Mouse (Mus musculus): ENCODE results near the gene Cd52.
"Not testable (repeated sequence)": the region's sequence is repeated elsewhere in the genome, so short reads cannot be mapped to it uniquely, and the experiment has no call there.

Gene Cd52

DNA sequence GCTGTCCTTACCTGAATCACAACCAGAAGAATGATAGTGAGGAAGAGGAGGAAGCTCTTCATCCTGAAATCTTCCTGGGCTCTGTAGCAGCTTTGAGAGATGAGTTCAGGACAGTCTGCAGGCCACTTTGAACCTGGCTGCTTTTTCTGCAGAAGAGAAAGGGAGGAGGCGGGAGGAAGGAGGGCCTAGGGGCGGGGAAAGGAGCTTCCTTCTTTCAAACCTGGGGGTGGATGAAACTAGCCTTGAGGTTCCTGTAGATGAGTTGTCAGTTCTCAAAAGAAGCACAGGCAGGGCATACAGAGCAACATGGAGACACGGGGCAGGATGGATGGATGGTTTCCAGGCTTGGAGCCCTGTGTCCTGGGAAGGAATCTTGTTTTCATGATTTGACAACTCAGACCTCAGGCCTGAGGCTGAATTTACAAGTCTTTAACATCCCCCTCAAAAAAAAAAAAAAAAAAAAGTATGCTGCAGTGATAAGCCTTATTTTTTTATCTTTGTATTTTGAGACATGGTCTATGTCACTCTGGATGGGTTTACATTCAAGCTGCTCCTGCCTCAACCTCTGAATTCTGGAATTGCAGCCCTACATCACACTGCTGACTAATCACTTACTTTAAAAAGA lies at the start of gene Cd52:
Cd52 (minus strand) TSS at position 160 of the 625 bp plus-strand sequence.
- DNase-seq (ENCODE audit: low read depth) = no peak

GRCm38 (mm10) chr4:134144297-134144696 lies 49.4 kb upstream of the Cd52 start:
- DNase-seq (ENCODE audit: low read depth) = not testable (repeated sequence)

DNA sequence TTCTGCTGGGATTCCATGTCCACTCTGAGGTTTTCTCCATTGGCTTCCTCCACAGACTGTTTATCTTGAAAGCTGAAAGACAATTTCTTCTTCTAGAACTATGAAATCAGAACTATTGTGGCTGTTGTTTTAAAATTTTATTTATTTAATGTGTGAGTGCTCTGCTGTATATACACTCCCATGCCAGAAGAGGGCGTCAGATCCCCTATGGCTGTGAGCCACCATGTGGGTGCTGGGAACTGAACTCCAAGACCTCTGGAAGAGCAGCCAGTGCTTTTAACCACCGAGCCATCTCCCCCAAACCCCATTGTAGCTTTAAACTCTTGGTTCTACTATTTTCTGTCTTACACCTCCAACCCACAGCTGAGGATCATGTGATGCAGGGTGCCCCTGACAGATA lies 44.0 kb upstream of the Cd52 start:
- DNase-seq (ENCODE audit: low read depth) = no peak

DNA sequence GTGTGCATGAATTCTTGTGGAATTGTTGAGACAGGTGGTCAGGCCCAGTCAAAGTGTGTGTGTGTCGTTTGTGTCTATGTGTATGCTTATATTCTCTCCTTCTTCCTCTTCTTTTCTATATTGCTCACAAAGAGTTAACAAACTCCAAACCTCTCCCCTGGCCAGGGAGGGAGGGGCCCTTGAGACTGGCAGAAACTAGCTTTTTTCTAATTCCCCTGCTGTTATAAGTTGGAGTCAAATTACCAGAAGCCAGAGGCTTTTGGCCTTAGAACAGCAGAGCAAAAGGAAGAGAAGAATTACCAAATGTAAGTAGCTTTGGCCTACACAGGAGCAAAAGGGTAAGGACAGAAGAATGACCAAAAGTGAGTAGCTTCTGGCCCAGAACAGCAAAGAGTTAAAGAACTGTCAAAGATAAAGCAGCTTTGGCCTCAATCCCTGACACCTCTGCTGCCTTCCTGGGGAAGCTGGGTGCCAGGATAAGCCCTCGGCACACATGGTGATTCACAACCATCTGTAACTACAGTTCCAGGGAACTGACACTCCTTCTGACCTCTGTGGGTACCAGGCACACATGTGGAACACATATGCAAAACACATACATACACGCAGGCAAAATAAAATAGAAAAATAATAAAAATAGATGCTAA lies 41.5 kb upstream of the Cd52 start:
- DNase-seq (ENCODE audit: low read depth) = no peak

DNA sequence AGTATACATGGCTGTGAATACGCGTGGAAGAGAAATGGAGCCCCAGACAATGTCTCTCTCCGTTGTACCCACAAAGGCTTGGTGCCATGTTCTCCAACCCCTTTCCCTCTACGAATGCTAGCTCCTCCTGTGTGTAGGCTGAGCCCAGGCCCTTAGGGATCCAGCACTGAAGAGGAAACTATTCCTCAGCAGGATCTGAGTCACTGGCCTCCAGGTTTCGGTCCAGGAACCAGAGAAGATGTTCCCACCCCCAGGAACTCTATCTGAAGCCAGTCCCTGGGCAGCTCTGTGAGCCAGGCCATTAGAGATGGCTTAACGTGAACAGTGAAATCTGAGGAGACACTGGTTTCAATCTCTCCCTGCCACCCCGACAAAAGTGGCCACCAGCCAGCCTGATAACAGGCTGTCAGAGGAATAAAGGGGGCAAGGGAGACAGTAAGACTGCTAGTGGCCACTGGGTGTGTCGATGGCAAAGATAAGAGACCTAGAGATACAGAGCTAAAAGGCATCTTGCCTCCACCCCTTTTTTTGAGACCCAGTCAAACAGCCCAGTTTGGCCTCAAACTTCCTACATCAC lies 37.7 kb upstream of the Cd52 start:
- no peak for DNase-seq (ENCODE audit: low read depth)

DNA sequence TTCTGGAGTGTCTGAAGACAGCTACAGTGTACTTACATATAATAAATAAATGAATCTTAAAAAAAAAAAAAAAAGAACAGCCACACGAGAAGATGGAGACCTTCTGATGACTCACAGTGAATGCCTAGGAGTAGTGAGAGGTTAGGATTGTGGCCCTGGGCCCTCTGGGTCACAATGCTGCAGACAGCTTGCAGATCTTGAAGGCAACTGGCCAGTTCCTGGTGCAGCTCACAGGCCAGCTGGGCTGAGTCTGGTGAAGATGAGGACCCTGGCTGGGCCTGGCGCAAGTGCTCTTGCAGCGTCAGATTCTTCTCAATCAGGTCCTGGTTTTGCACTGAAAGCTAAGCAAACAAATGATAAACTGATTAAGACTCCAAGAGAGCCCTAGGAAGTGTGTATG lies 37.2 kb upstream of the Cd52 start:
- DNase-seq (ENCODE audit: low read depth) = no peak

DNA sequence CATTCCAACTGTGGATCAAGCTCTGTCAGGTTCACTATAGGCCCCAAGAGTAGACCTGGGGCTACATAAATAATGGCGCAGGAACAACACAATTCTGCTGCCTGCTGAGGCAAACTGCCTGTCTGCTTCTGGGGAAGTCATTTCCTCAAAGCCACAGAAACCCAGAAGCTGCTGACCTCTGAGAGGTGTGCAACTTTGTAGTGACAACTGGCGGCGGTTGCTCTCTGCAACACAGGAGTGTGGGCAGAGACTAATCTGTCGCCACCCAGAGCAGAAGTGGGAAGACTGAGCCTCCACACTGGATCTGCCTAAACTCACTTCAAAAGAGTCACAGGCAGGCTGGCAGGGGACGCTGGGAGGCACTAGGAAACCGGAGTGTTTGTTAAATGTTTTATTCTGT lies 34.6 kb upstream of the Cd52 start:
- no peak for DNase-seq (ENCODE audit: low read depth)

DNA sequence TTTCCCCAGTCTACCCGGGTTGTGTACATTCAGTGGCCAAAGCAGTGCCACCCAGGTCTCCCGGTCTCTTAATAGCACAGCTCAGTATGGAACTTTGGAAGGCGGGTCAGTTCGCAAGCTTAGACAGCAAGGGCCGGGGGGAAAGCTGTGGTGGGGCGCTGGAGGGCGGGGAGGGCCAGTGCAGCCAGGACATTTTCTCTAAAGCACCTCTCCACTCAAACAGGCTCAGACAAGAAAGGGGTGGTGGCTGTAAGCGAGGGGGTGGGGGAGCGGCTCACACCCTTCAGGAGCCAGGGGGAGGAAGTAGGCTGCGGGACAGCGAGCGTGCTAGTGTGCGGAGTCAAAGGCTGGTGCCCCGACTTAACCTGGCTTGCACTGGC lies 34.1 kb upstream of the Cd52 start:
- DNase-seq (ENCODE audit: low read depth) = no peak

DNA sequence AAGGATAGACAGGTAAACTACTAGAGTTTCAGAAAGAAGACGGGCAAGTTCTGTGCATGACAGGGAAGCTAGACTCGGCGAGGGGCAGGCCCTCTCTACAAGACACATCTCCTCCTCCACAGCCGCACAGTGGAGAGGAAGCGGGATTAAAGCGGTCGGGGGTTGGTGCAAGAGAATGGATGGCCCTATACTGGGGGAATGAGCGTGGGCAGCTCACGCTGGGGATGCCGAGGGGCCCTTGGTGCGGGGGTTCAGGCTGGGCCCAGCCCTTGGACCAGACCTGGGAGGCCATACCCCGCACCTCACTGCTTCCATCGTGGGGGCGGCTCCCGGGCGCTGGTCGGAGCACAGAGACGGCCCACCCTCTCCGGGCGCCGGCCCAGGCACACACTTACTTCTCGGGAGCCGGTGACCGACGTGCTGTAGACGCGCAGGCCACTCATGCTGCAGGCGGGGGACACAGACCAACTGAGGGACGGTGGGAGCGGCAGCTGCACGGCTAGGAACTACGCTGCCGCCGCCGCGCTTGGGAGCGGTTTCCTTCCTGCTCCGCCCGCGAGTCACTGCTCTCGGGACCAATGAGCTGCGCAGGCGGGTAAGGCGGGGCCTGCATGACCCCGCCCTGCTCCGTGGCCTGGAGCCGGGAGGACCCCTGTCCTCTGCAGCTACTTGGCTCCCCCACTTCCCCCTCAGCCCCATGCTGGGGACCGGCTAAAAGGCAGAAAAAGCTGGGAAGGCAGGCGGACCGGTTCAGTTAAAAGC lies 33.5 kb upstream of the Cd52 start, which contains the start of gene Sh3bgrl3:
Sh3bgrl3 (minus strand) TSS at position 569 of the 762 bp plus-strand sequence.
- peak; percentile 74 for DNase-seq (ENCODE audit: low read depth)

DNA sequence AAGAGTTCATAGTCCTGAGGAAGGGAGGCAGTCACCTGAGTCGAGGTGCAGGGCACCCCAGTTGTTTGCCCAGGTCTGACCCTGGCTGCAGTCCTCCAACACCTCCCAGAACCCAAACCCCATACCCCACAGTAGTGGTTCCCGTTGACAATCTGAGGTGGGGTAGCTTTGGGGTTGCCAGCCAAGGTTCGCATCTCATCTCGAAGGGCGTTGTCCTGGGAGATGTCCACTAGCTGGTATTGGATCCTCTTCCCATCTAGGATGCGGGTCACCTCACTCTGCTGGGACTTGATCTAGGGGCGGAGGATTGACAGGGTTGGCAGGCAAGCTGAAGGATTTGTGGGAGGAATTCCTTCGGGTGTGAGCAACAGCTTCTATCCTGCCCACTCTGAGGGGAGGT lies 32.9 kb upstream of the Cd52 start:
- no peak for DNase-seq (ENCODE audit: low read depth)

- no peak for DNase-seq (ENCODE audit: low read depth)
These were observed 32.2 kb upstream of the Cd52 start for GRCm38 (mm10) chr4:134127121-134127455.

DNA sequence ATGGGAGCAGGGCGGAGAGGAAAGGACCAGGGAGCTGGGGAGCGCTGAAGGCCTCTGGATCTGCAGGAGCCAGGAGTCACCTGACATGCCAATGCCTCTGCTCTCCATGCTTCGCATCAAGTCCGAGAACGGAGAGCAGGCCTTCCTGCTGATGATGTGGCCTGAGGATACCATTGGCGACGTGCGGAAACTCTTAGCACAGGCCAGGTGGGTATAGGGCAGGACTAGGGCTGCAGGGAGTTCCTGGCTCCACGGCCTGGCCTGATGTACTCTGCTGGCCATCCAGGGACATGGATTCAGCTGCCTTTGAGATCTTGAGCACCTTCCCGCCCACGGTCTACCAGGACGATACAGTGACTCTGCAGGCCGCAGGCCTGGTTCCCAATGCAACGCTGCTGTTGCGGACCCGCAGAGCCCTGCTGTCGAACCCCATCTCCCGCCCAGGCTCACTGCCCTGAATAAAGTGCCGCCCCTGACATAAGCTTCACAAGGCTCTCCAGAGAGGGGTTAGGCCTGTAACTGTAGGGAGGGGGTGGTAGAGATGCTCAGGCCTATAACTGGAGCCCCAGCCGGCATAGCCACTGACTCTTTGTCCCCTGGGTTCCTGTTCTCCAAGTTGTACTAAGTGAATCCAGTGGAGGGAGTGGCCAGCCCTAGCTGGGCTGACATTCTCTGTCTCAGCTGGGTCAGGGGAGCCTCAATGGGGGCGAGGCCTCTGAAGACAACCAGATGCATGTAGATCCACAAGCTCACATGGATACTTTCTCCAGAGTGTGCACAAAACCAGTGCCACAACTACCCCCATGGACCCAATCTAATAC lies 31.6 kb upstream of the Cd52 start:
- no peak for DNase-seq (ENCODE audit: low read depth)

DNA sequence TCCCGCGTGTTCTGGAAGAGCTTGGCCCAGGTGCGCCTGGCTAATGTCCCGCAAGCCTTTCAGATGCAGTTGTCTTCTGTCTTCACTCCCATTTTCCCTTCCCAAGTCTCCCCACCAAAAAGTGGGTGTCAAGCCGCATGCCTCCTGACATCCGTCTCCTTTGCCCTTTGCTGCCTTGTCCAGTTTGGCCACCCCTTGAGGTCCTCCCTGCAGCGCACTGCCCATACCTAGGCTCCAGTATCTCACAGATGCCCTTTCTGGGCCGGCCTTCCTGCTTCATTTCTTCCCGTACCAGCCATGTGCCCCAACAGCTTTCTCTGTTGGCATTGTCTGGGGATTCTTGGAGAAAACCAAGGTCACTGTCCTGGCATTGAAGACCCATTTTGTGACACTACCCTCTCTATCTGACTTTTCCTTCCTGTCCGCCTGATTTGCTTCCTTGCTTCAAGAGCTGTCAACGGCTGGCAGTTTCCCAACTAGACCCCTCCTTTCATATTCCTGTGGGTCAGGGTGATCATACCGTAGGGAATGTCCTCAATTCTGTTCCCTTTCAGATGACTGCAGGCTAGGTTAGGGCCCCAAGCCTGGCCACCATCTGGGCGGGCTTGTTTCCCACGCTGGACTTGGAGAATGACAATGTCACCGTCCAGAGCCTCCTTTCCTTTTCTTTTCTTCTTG lies 30.6 kb upstream of the Cd52 start:
- no peak for DNase-seq (ENCODE audit: low read depth)

- no peak for DNase-seq (ENCODE audit: low read depth)
These were observed 29.0 kb upstream of the Cd52 start for GRCm38 (mm10) chr4:134123680-134124551.

DNA sequence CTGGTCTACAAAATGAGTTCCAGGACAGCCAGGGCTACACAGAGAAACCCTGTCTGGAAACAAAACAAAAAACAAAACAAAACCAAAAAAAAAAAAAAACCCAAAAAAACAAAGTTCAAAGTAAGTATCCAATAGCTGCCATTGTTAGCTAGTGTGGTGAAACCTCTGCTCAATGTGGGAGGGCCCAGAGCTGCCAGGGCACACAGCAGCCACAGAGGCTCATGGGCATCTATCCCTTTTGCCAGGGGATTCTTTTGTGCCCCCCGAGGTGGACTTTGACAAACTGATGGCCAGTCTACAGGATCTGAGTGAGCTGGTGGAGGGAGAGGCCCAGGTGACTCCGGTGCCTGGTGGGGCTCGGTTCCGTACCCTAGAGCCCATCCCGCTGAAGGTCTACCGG lies 28.3 kb upstream of the Cd52 start:
- no peak for DNase-seq (ENCODE audit: low read depth)

DNA sequence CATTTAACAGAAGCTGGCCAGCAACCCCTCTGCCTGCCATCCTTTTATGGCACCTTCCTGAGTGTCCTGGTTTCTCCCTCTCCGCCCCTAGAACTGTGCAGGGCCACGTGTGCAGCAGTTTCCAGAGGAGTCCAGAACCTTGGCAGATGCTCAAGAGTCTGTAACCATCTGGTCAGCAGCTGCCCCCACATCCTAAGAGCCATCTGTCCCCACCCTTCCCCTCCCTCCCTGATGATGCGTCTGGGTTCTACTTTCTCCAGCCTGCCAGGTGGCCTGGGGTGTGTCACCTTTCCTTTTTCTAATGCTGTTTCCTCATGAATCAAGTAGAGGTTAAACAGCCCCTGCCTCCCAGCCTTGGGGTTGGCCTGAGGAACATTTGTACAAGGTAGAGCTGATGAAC lies 27.4 kb upstream of the Cd52 start:
- DNase-seq (ENCODE audit: low read depth) = no peak

DNA sequence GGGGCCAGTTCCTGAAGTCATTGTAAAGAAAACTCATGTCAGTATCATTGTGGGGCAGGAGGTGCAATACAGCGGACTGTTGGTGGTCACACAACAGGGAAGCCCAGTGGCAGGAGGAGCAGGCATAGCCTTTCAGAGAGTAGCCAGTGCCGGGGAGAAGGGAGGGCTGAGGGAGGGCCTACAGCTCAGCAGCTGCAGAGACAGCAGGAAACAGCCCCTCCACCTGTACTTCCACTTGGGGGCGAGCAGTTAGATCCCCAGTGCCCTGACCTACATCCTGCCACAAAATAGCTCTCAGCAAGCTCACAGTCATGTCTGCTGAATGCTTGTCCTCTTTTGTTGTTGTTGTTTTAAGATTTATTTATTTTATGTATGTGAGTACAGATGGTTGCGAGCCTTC lies 26.7 kb upstream of the Cd52 start:
- no peak for DNase-seq (ENCODE audit: low read depth)

DNA sequence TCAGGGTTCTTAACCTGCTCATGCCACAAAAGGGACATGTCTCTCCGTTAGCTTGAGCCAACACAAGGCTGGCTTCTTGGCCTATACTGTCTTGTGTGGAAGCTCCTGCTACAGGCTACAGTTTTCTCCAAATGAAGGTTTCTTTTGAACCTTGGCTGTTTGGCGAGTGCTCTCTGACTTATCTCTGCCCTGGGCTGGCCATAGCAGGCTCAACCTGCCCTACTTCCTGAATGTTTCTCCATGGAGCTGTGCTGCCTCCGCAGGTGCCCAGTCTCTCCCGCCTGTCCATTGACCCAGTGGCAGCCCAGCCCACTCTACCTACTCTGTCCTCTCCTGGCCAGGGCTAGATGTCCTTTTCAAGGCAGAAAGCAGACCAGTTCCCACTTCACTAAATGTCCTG lies 26.0 kb upstream of the Cd52 start:
- no peak for DNase-seq (ENCODE audit: low read depth)

- no peak for DNase-seq (ENCODE audit: low read depth)
These were observed 25.4 kb upstream of the Cd52 start for GRCm38 (mm10) chr4:134120192-134120805.

DNA sequence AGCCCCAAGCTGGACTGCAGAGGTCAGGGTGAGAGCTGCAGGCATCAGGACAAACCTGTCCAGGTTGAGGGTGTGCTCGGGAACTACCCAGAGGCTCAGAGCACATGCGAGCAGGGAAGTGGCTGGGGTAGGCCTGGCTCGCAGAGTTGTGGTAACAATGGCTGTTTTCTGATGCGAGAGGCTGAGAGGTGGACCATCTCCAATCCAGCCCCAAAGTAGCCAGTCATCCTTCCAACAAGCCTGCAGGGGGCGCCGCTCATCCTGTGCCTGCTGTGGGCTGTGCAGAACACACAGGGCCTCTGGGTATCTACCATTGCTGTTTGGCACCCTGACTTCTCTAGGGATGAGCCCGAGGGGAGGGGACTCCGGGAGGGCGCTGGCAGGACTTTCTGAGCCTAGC lies 24.8 kb upstream of the Cd52 start:
- no peak for DNase-seq (ENCODE audit: low read depth)
